Mouse (Mus musculus): ENCODE data around the gene Gstm1. TPM values are rescaled to one million over a fixed set of nuclear protein-coding genes. Genes with fewer than 3 reads are reported as not detected.

Gstm1 gene
- 415 and 453 TPM in 2 replicates for polyA plus RNA-seq (2015; fragmentation: Nextera tagmentation; extraction: Ambion mirVana)

DNA sequence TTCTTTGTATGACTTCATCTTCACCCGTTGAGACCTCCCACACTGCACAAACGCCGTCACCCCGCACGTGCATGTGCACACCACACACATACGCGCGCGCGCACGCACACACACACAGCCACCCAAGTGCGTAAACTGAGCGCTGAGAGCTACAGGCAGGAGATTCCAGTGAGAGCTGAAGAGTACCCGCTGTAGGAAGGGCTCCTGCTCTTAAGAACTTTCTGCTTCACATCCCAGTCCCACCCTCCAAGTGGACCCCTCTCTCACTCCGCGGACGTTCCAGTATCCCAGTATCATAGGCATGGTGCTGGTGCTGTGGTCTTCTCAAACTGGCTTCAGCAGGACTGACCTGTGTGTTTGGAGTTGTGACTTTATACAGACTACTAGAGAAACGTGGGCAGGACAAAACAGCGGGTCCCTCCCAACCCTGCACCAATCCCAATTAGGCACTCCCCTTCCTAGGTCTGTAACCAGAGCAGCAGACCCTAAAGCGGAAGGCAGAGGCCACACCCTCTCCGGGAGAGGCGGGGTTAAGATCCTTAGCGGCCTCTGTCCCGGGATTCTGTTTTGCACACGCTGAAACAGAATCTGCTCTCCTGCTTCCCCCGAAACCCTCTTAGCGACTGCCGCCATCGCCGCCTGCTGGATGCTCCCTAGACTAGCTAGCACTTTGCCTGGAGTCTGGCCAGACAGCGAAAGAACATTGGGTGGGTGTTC is at the start of gene Gstm1:
TSS of gene Gstm1 (minus strand) at position 501 of the 717 bp plus-strand sequence.
- peak within 1 kb of the TSS; percentile 22 for H3K9ac ChIP-seq
- peak within 1 kb of the TSS; percentile 78 for H3K27ac ChIP-seq (replicated peaks)
- peaks cover 37% of the 10 kb centered on the region for H3K4me1 ChIP-seq (replicated peaks)
- peak; percentile 88 for ATAC-seq (ENCODE audit: insufficient read depth)
- no peaks in the 10 kb centered on the region for H3K27me3 ChIP-seq
- peak within 1 kb of the TSS; percentile 65 for H3K4me2 ChIP-seq
- under 1% methylated on average over 31 of the region's 31 CpGs for WGBS (ENCODE audit: insufficient replicate concordance)
- peak within 1 kb of the TSS; percentile 50 for H3K4me3 ChIP-seq (replicated peaks)
- no peaks in the 10 kb centered on the region for H3K36me3 ChIP-seq (replicated peaks)
- no peaks in the 10 kb centered on the region for H3K9me3 ChIP-seq (replicated peaks)

- WGBS (ENCODE audit: insufficient replicate concordance) = 58% methylated on average over 6 of the region's 6 CpGs
- H3K9me3 ChIP-seq (replicated peaks) = no peaks in the 10 kb centered on the region
- peaks cover 11% of the 10 kb centered on the region; the same call in 1 of the 2 replicates for H3K36me3 ChIP-seq (replicated peaks)
- no peak overlapping the region for H3K4me2 ChIP-seq
- no peak overlapping the region for H3K4me3 ChIP-seq (replicated peaks)
- peak; percentile 45 for ATAC-seq (ENCODE audit: insufficient read depth)
- H3K9ac ChIP-seq = no peak overlapping the region
- peaks cover 31% of the 10 kb centered on the region for H3K4me1 ChIP-seq (replicated peaks)
- no peaks in the 10 kb centered on the region for H3K27me3 ChIP-seq
- H3K27ac ChIP-seq (replicated peaks) = peak overlapping the region; percentile 62
These were observed 49.7 kb upstream of the Gstm1 start for GRCm38 (mm10) chr3:108067370-108067934.

- no peaks in the 10 kb centered on the region for H3K9me3 ChIP-seq (replicated peaks)
- 69% methylated on average over 9 of the region's 9 CpGs for WGBS (ENCODE audit: insufficient replicate concordance)
- no peak overlapping the region for H3K27ac ChIP-seq (replicated peaks)
- no peak for ATAC-seq (ENCODE audit: insufficient read depth)
- H3K4me3 ChIP-seq (replicated peaks) = no peak overlapping the region
- H3K9ac ChIP-seq = no peak overlapping the region
- no peak overlapping the region for H3K4me2 ChIP-seq
- no peaks in the 10 kb centered on the region for H3K27me3 ChIP-seq
- no peaks in the 10 kb centered on the region for H3K36me3 ChIP-seq (replicated peaks)
- peaks cover 25% of the 10 kb centered on the region for H3K4me1 ChIP-seq (replicated peaks)
These were observed 47.8 kb upstream of the Gstm1 start for GRCm38 (mm10) chr3:108065551-108065950.

DNA sequence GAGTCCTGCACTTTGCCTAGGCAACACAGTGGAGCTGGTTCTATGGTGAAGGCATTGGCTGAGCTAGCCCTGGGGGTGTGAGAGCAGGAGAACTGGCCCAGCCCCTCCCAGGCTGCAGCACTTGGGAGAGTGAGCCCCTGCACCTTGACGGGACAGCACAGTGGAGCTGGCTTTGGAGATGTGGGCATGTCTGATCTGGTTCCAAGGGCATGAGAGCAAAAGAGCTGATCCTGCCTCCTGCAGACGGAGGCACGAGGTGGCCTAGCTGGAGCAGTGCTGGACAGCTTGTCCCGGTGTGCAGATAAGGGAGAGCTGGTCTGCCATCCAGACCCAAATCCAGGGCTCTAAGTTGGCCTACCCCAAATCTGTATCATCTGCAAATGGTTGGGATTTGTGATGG is 46.9 kb upstream of the Gstm1 start:
- Histone ChIP-seq H3K27me3 (no peaks in the 10 kb centered on the region), H3K4me2 (no peak overlapping the region), H3K9ac (no peak overlapping the region), H3K9me3 (replicated peaks) (no peaks in the 10 kb centered on the region), H3K4me3 (replicated peaks) (no peak overlapping the region), H3K4me1 (replicated peaks) (peaks cover 16% of the 10 kb centered on the region), H3K36me3 (replicated peaks) (no peaks in the 10 kb centered on the region), H3K27ac (replicated peaks) (no peak overlapping the region)
- 67% methylated on average over 4 of the region's 4 CpGs for WGBS (ENCODE audit: insufficient replicate concordance)
- ATAC-seq (ENCODE audit: insufficient read depth) = no peak

GRCm38 (mm10) chr3:108062648-108063047 is 44.9 kb upstream of the Gstm1 start:
- ATAC-seq (ENCODE audit: insufficient read depth) = no peak
- no peaks in the 10 kb centered on the region for H3K27me3 ChIP-seq
- H3K27ac ChIP-seq (replicated peaks) = no peak overlapping the region
- 66% methylated on average over 8 of the region's 8 CpGs for WGBS (ENCODE audit: insufficient replicate concordance)
- no peak overlapping the region for H3K4me3 ChIP-seq (replicated peaks)
- H3K9me3 ChIP-seq (replicated peaks) = no peaks in the 10 kb centered on the region
- no peaks in the 10 kb centered on the region for H3K36me3 ChIP-seq (replicated peaks)
- no peak overlapping the region for H3K4me2 ChIP-seq
- no peak overlapping the region for H3K9ac ChIP-seq
- peaks cover 3% of the 10 kb centered on the region; the same call in 1 of the 2 replicates for H3K4me1 ChIP-seq (replicated peaks)

DNA sequence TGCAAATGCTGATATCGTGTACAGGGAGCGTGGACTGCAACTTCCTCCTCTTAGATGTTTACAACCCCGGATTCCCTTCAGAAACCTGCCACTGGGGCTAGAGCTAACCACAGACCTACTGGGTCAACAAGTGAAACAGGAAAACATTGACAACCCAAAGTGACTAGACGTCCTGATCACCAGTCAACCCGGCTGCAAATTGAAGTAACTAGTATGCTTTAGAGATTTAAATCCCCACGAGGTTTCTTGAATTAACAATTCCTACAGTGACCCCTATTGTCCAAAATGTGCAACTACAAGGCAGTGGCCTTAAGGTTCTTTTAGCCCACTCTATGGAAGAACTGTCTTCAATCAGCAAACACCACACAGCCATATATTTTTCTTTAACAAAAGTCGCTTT is 43.6 kb upstream of the Gstm1 start:
- H3K9me3 ChIP-seq (replicated peaks) = no peaks in the 10 kb centered on the region
- H3K27me3 ChIP-seq = no peaks in the 10 kb centered on the region
- peak overlapping the region; percentile 49 for H3K4me2 ChIP-seq
- H3K4me3 ChIP-seq (replicated peaks) = 0 out of 2 replicates have a peak overlapping the region, but pooled peaks have one; percentile 20
- H3K9ac ChIP-seq = no peak overlapping the region
- no peak overlapping the region for H3K27ac ChIP-seq (replicated peaks)
- no peak for ATAC-seq (ENCODE audit: insufficient read depth)
- no peaks in the 10 kb centered on the region for H3K36me3 ChIP-seq (replicated peaks)
- H3K4me1 ChIP-seq (replicated peaks) = peaks cover 3% of the 10 kb centered on the region; the same call in 1 of the 2 replicates
- WGBS (ENCODE audit: insufficient replicate concordance) = 2% methylated on average over 7 of the region's 7 CpGs

DNA sequence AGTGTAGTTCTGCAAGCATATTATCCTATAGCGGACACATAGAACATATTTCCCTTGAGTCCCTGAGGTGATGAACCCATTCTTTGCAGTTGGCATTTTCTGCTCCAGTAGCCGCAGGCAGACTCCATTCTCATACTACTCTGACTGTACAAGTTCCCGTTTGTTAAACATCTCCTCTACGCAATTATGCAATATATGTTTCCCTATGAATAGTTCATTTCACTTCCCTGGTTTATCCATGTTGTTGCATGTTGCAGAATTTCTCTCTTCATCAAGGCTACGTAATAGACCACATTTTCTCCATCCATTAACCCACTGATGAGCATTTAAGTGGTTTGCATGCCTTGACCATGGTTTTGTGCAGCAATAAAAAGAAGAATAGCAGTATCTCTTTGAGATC is 32.7 kb upstream of the Gstm1 start:
- Histone ChIP-seq H3K4me2 (no peak overlapping the region), H3K4me3 (replicated peaks) (no peak overlapping the region)
- 72% methylated on average over 5 of the region's 5 CpGs for WGBS (ENCODE audit: insufficient replicate concordance)

GRCm38 (mm10) chr3:108048306-108048705 is 30.5 kb upstream of the Gstm1 start:
- ATAC-seq (ENCODE audit: insufficient read depth) = no peak
- Histone ChIP-seq H3K4me2 (no peak overlapping the region), H3K36me3 (replicated peaks) (no peaks in the 10 kb centered on the region), H3K9ac (no peak overlapping the region), H3K4me3 (replicated peaks) (no peak overlapping the region), H3K27ac (replicated peaks) (no peak overlapping the region), H3K4me1 (replicated peaks) (peaks cover 29% of the 10 kb centered on the region), H3K9me3 (replicated peaks) (no peaks in the 10 kb centered on the region), H3K27me3 (no peaks in the 10 kb centered on the region; the same call in 1 of the 2 replicates)
- 80% methylated on average over 3 of the region's 3 CpGs for WGBS (ENCODE audit: insufficient replicate concordance)

More for the DNA sequence above, 32.7 kb upstream of the Gstm1 start:
- H3K9ac ChIP-seq = no peak overlapping the region
- peaks cover 11% of the 10 kb centered on the region for H3K4me1 ChIP-seq (replicated peaks)
- no peaks in the 10 kb centered on the region for H3K9me3 ChIP-seq (replicated peaks)
- H3K27me3 ChIP-seq = no peaks in the 10 kb centered on the region; the same call in 1 of the 2 replicates
- H3K27ac ChIP-seq (replicated peaks) = no peak overlapping the region
- ATAC-seq (ENCODE audit: insufficient read depth) = no peak
- no peaks in the 10 kb centered on the region for H3K36me3 ChIP-seq (replicated peaks)

GRCm38 (mm10) chr3:108046944-108047655 is 29.3 kb upstream of the Gstm1 start:
- Histone ChIP-seq H3K36me3 (replicated peaks) (no peaks in the 10 kb centered on the region), H3K9ac (no peak overlapping the region), H3K4me2 (peak overlapping the region; percentile 14; the same call in 1 of the 2 replicates), H3K4me3 (replicated peaks) (no peak overlapping the region), H3K9me3 (replicated peaks) (no peaks in the 10 kb centered on the region), H3K27me3 (no peaks in the 10 kb centered on the region; the same call in 1 of the 2 replicates), H3K4me1 (replicated peaks) (peaks cover 32% of the 10 kb centered on the region), H3K27ac (replicated peaks) (no peak overlapping the region)
- 65% methylated on average over 2 of the region's 2 CpGs for WGBS (ENCODE audit: insufficient replicate concordance)
- no peak for ATAC-seq (ENCODE audit: insufficient read depth)

DNA sequence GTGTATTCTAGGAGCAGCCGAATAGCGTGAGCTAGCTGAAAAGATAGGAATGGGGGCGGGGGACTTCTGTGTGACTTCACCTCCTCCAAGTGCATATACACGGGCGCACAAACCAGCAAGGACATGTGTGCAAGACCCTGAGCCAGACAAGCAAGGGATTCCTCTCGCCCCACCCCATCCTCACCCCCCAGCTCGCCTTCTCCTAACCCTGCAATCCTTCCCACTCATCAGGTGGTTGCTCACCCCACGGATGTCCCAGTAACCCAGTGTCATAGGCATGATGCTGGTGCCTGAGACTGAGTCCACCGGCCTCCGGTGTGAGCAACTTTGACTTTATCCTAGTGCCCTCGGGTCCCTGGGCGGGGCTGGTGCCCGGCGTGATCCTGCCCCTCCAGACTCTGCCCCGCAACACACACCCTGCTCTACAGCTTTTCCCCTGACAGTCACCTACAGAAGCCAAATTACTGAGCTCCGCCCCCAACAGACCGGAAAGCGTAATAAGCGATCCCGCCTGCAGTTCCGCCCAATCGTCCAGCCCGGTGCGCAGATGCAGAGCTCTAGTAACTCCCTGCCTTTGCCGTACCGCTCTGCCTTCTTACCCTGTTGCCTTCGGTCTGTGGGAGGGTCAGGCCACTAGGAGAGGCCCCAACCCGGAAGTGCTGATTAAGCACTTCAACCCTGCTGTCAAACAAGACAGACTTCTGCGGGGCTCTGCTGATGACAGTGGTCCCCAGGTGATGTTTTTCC is 26.8 kb upstream of the Gstm1 start, which contains the start of gene Gstm4:
TSS of gene Gstm4 (minus strand) at position 501 of the 747 bp plus-strand sequence.
- no peaks in the 10 kb centered on the region for H3K27me3 ChIP-seq
- peak within 1 kb of the TSS; percentile 59 for H3K4me3 ChIP-seq (replicated peaks)
- H3K27ac ChIP-seq (replicated peaks) = peak within 1 kb of the TSS; percentile 83
- H3K9ac ChIP-seq = peak within 1 kb of the TSS; percentile 54
- H3K4me2 ChIP-seq = peak within 1 kb of the TSS; percentile 90
- peak; percentile 94 for ATAC-seq (ENCODE audit: insufficient read depth)
- no peaks in the 10 kb centered on the region for H3K9me3 ChIP-seq (replicated peaks)
- H3K4me1 ChIP-seq (replicated peaks) = peaks cover 54% of the 10 kb centered on the region
- no peaks in the 10 kb centered on the region for H3K36me3 ChIP-seq (replicated peaks)
- 4% methylated on average over 29 of the region's 29 CpGs for WGBS (ENCODE audit: insufficient replicate concordance)
